Mouse (Mus musculus) spleen, adult 2 months (tissue): ENCODE measurements around the gene Flt3l. TPM values are rescaled to one million over a fixed set of nuclear protein-coding genes. Genes with fewer than 3 reads are reported as not detected.

Experiments
- DNase-seq, 2 experiments: peaks; one replicate each; pipeline versions ENCODE4 v3.0.0 to v3.0.0-alpha.2; 2012 to 2021; ENCODE audit warnings: low spot score in 2 of 2, low read depth in 1 of 2
- H3K27ac ChIP-seq: fragments of 200-500 bp; 2 replicates; pipeline ENCODE4 v1.5.1; 2012; ENCODE audit warnings: low read length, inconsistent platforms; ENCODE audit not compliant: insufficient read depth
- H3K27me3 ChIP-seq: fragments of 200-500 bp; 2 replicates; pipeline ENCODE4 v1.6.1; 2012; ENCODE audit warnings: mild to moderate bottlenecking, moderate library complexity, low read length, inconsistent platforms; ENCODE audit not compliant: control insufficient read depth, insufficient read depth
- H3K36me3 ChIP-seq: fragments of 200-500 bp; 2 replicates; pipeline ENCODE4 v1.6.1; 2012; ENCODE audit warnings: mild to moderate bottlenecking, low read length, inconsistent platforms; ENCODE audit not compliant: control insufficient read depth, insufficient read depth
- H3K4me1 ChIP-seq: fragments of 200-500 bp; 2 replicates; pipeline ENCODE4 v1.6.1; 2011; ENCODE audit warnings: inconsistent platforms; ENCODE audit not compliant: control insufficient read depth, insufficient read depth, insufficient read length
- H3K4me3 ChIP-seq: fragments of 200-500 bp; 2 replicates; pipeline ENCODE4 v1.5.1; 2011; ENCODE audit warnings: mild to moderate bottlenecking, inconsistent platforms; ENCODE audit not compliant: insufficient read depth, insufficient read length; ENCODE audit errors: extremely low read depth
- CTCF ChIP-seq: fragments of 200-500 bp; IDR thresholded peaks from 2 replicates; pipeline ENCODE4 v1.5.1; 2011; ENCODE audit warnings: mild to moderate bottlenecking, inconsistent platforms; ENCODE audit not compliant: insufficient read depth, insufficient read length, insufficient replicate concordance; ENCODE audit errors: extremely low read depth
- POLR2A ChIP-seq: fragments of 200-500 bp; IDR thresholded peaks from 2 replicates; pipeline ENCODE4 v1.6.1; 2011; ENCODE audit warnings: low read depth, low read length, inconsistent platforms
- WGBS: fragments of 180-500 bp; shearing (Covaris S2); methylation state at CpG from one replicate; pipeline ENCODE4 v1.1.7; 2018; 5-methylcytosine and 5-hydroxymethylcytosine counted together
- polyA plus RNA-seq: library from polyadenylated mRNA; depleted of rRNA; stranded (reverse); fragments of >200 nt; gene quantifications from 2 replicates; pipeline ENCODE4 v1.2.3, GENCODE M21; 2012

The Flt3l gene
- polyA plus RNA-seq, 1 experiment = 183 TPM

GRCm38 (mm10) chr7:45125144-45125600, 11.1 kb downstream of the Flt3l start:
- H3K4me3 ChIP-seq = no peak overlapping the region
- TF ChIP-seq CTCF (no peak), POLR2A (no peak)
- H3K27ac ChIP-seq = no peak overlapping the region
- 68% methylated on average over 7 of the region's 7 CpGs for WGBS
- no peaks in the 10 kb centered on the region for H3K27me3 ChIP-seq
- H3K36me3 ChIP-seq = peaks cover 35% of the 10 kb centered on the region
- peaks cover 12% of the 10 kb centered on the region; the same call in 1 of the 2 replicates for H3K4me1 ChIP-seq
- no peak for DNase-seq

- 2% methylated on average over 59 of the region's 59 CpGs for WGBS
- Histone ChIP-seq H3K36me3 (peaks cover 35% of the 10 kb centered on the region), H3K27ac (peak within 1 kb of the TSS; percentile 96), H3K4me3 (peak within 1 kb of the TSS; percentile 83), H3K4me1 (peaks cover 19% of the 10 kb centered on the region; the same call in 1 of the 2 replicates), H3K27me3 (no peaks in the 10 kb centered on the region)
- TF ChIP-seq POLR2A (peak; percentile 2), CTCF (no peak)
- DNase-seq = peak; percentile 98 to 99
Observed at GRCm38 (mm10) chr7:45124224-45125143, 11.7 kb downstream of the Flt3l start, which contains the start of gene Rps11. Rps11 (minus strand) TSS chr7:45124439.

GRCm38 (mm10) chr7:45123186-45123570, 13.1 kb downstream of the Flt3l start:
- peak overlapping the region; percentile 96 for H3K27ac ChIP-seq
- no peak for TF ChIP-seq CTCF
- WGBS = 5% methylated on average over 12 of the region's 12 CpGs
- H3K27me3 ChIP-seq = no peaks in the 10 kb centered on the region
- H3K4me3 ChIP-seq = peak overlapping the region; percentile 83
- H3K36me3 ChIP-seq = peaks cover 35% of the 10 kb centered on the region
- peak in 1 of 2 experiments; percentile 62 for DNase-seq
- peaks cover 26% of the 10 kb centered on the region; the same call in 1 of the 2 replicates for H3K4me1 ChIP-seq

DNA sequence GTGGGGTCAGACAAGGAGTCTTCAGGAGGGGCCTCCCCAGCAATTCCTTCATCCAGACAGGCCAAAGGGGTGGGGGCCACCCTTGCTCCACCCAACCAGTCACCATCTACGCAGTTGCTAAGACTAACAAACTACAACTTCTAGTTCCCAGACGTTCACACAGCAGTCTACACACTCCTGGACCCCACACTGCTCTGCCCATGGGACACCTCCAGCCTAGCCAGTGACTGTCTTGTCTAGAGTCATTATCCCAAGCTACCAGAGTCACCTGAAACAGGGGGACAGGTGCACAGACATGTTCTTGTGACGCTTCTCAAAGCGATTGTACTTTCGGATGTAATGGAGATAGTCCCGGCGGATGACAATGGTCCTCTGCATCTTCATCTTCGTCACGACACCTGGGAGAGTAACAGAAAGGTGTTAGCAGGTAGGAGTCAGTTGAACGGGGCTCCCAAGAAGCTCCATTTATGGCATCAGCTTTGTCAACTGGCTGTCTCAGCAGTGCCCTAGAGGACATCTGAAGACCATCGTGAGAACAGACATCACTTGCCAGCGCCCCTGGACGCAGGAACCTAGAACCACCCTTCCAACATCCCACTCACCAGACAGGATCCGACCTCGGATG, 13.6 kb downstream of the Flt3l start:
- DNase-seq = no peak
- 62% methylated on average over 15 of the region's 15 CpGs for WGBS
- peak overlapping the region; percentile 83 for H3K4me3 ChIP-seq
- peaks cover 35% of the 10 kb centered on the region for H3K36me3 ChIP-seq
- H3K27me3 ChIP-seq = no peaks in the 10 kb centered on the region
- H3K4me1 ChIP-seq = peaks cover 29% of the 10 kb centered on the region; the same call in 1 of the 2 replicates
- peak overlapping the region; percentile 96 for H3K27ac ChIP-seq
- TF ChIP-seq POLR2A (no peak), CTCF (no peak)

GRCm38 (mm10) chr7:45121966-45122365, 14.3 kb downstream of the Flt3l start:
- DNase-seq = no peak
- no peaks in the 10 kb centered on the region for H3K27me3 ChIP-seq
- TF ChIP-seq POLR2A (no peak), CTCF (no peak)
- peaks cover 32% of the 10 kb centered on the region for H3K36me3 ChIP-seq
- peak overlapping the region; percentile 57 for H3K4me3 ChIP-seq
- H3K4me1 ChIP-seq = peaks cover 30% of the 10 kb centered on the region; the same call in 1 of the 2 replicates
- H3K27ac ChIP-seq = peak overlapping the region; percentile 96

DNA sequence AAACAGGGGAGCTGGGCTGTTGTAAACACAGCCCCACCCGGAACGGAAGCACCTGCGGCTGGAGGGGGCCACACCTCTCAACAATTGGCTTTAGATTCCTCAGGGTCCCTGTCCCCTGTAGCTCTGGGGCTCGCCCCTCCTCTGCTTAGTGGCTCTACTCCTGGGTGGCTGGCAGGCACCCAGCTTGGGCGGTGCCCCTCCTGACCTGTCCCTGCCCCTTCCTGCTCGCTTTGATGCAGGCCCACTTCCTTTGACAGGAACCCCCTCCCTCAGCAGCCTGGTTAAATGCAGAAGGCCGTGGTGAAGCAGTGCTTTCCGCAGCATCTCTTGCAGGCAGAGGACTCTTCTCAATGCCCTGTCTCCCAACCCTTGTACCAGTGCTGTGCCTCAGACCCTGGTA, 14.8 kb downstream of the Flt3l start:
- H3K4me1 ChIP-seq = peaks cover 28% of the 10 kb centered on the region; the same call in 1 of the 2 replicates
- H3K36me3 ChIP-seq = peaks cover 26% of the 10 kb centered on the region
- H3K27me3 ChIP-seq = no peaks in the 10 kb centered on the region
- 7% methylated on average over 8 of the region's 8 CpGs for WGBS
- peak; percentile 71 to 91 for DNase-seq
- TF ChIP-seq POLR2A (peak; percentile 99), CTCF (no peak)
- peak overlapping the region; percentile 57 for H3K4me3 ChIP-seq
- peak overlapping the region; percentile 96 for H3K27ac ChIP-seq
